7 mouse cellular contexts compared by ENCODE assay signal in genomic region chr16:17405736-17406443, GRCm38 (mm10). TPM values are rescaled to one million over a fixed set of nuclear protein-coding genes. Genes with fewer than 3 reads are reported as not detected.
A peak's percentile ranks its signal among the peaks of the same experiment; 100 is the strongest.
DNase-seq lines count a peak whose midpoint lies in the region; ATAC-seq and TF ChIP-seq lines count a peak whose summit lies in the region.

Snap29 (plus strand) TSS chr16:17405986.
Pi4ka (minus strand) TSS chr16:17406314.

- H3K4me2 ChIP-seq in intestine, postnatal 0 days (replicated peaks; ENCODE audit: low read depth): peak within 1 kb of the TSS; percentile 82
- peak within 1 kb of the TSS; percentile 68 for H3K4me2 ChIP-seq in midbrain, embryonic 12.5 days (replicated peaks)

- intact Hi-C loops in left cerebral cortex, postnatal 4 days (cut with DNase I): no loop called here

- under 1% methylated on average over 69 of the region's 69 CpGs for WGBS in embryonic facial prominence, embryonic 10.5 days
- WGBS in intestine, postnatal 0 days: under 1% methylated on average over 65 of the region's 69 CpGs
- WGBS in midbrain, embryonic 12.5 days: under 1% methylated on average over 50 of the region's 69 CpGs
- WGBS in small intestine, adult 2 months: under 1% methylated on average over 58 of the region's 69 CpGs

- DNase-seq in adrenal gland, postnatal 10 days: peak; percentile 100
- peak; percentile 100 for DNase-seq in embryonic facial prominence, embryonic 10.5 days (ENCODE audit: low spot score)
- DNase-seq in gonadal fat pad, adult 2 months (ENCODE audit: low read depth): peak; percentile 44
- DNase-seq in left cerebral cortex, postnatal 4 days: peak; percentile 100

- ATAC-seq in intestine, postnatal 0 days: peak; percentile 97
- ATAC-seq in midbrain, embryonic 12.5 days (ENCODE audit: low FRiP score, low read depth): peak; percentile 97

- H3K9ac ChIP-seq in intestine, postnatal 0 days (ENCODE audit: low read depth, low read length): peak within 1 kb of the TSS; percentile 67
- peak within 1 kb of the TSS; percentile 86 for H3K9ac ChIP-seq in midbrain, embryonic 12.5 days (replicated peaks)

- H3K36me3 ChIP-seq in embryonic facial prominence, embryonic 10.5 days (replicated peaks): peaks cover 10% of the 10 kb centered on the region; the same call in 1 of the 2 replicates
- H3K36me3 ChIP-seq in intestine, postnatal 0 days (ENCODE audit: control insufficient read depth, insufficient read depth): no peaks in the 10 kb centered on the region
- H3K36me3 ChIP-seq in midbrain, embryonic 12.5 days: peaks cover 9% of the 10 kb centered on the region
- H3K36me3 ChIP-seq in small intestine, adult 2 months (ENCODE audit: control insufficient read depth, insufficient read depth, low read length): no peaks in the 10 kb centered on the region

- peak; percentile 84 for TF ChIP-seq POLR2A in small intestine, adult 2 months (IDR thresholded peaks at IDR 0.05; ENCODE audit: low read depth, low read length)

- peaks cover 25% of the 10 kb centered on the region for H3K4me1 ChIP-seq in embryonic facial prominence, embryonic 10.5 days
- H3K4me1 ChIP-seq in intestine, postnatal 0 days (replicated peaks; ENCODE audit: control insufficient read depth, insufficient read depth, low read length): peaks cover 3% of the 10 kb centered on the region; the same call in 1 of the 2 replicates
- H3K4me1 ChIP-seq in midbrain, embryonic 12.5 days: peaks cover 17% of the 10 kb centered on the region
- H3K4me1 ChIP-seq in small intestine, adult 2 months (ENCODE audit: control insufficient read depth, insufficient read depth, insufficient read length, low read length): peaks cover 14% of the 10 kb centered on the region; the same call in 1 of the 2 replicates

- peak within 1 kb of the TSS; percentile 85 for H3K27ac ChIP-seq in embryonic facial prominence, embryonic 10.5 days (replicated peaks)
- peak within 1 kb of the TSS; percentile 83 for H3K27ac ChIP-seq in intestine, postnatal 0 days (ENCODE audit: low read depth, low read length)
- H3K27ac ChIP-seq in midbrain, embryonic 12.5 days (replicated peaks): peak within 1 kb of the TSS; percentile 87
- H3K27ac ChIP-seq in small intestine, adult 2 months (ENCODE audit: insufficient read depth, low read depth, low read length): peak within 1 kb of the TSS; percentile 87

- peak; percentile 12; the same call in 1 of the 2 replicates for TF ChIP-seq CTCF in intestine, postnatal 0 days (IDR thresholded peaks at IDR 0.05; ENCODE audit: low read depth)
- TF ChIP-seq CTCF in small intestine, adult 2 months (IDR thresholded peaks at IDR 0.05; ENCODE audit: extremely low read depth, insufficient read length, insufficient replicate concordance, low read depth, low read length): no peak

- peak within 1 kb of the TSS; percentile 74 for H3K4me3 ChIP-seq in embryonic facial prominence, embryonic 10.5 days
- H3K4me3 ChIP-seq in intestine, postnatal 0 days (ENCODE audit: low read depth, low read length): peak within 1 kb of the TSS; percentile 75
- peak within 1 kb of the TSS; percentile 84 for H3K4me3 ChIP-seq in midbrain, embryonic 12.5 days
- H3K4me3 ChIP-seq in small intestine, adult 2 months (ENCODE audit: low read depth, low read length): peak within 1 kb of the TSS; percentile 90

- no peaks in the 10 kb centered on the region for H3K9me3 ChIP-seq in embryonic facial prominence, embryonic 10.5 days
- no peaks in the 10 kb centered on the region for H3K9me3 ChIP-seq in intestine, postnatal 0 days (ENCODE audit: control insufficient read depth)
- H3K9me3 ChIP-seq in midbrain, embryonic 12.5 days: no peaks in the 10 kb centered on the region

- H3K27me3 ChIP-seq in embryonic facial prominence, embryonic 10.5 days (replicated peaks; ENCODE audit: low read depth, poor library complexity, severe bottlenecking): no peaks in the 10 kb centered on the region
- no peaks in the 10 kb centered on the region for H3K27me3 ChIP-seq in intestine, postnatal 0 days (replicated peaks; ENCODE audit: control insufficient read depth, insufficient read depth, low read length)
- no peaks in the 10 kb centered on the region for H3K27me3 ChIP-seq in midbrain, embryonic 12.5 days
- no peaks in the 10 kb centered on the region for H3K27me3 ChIP-seq in small intestine, adult 2 months (ENCODE audit: control insufficient read depth, insufficient read depth, low read length)

RNA-seq across cellular contexts. Expression of gene Snap29, which starts in this region (rescaled TPM):
- 10 to 100 TPM; 19.8 to 19.9 TPM for total RNA-seq in adrenal gland, postnatal 10 days (2021)
- polyA plus RNA-seq in embryonic facial prominence, embryonic 10.5 days (2016; fragmentation: Nextera tagmentation; extraction: Ambion mirVana): 9.8 and 11.2 TPM in 2 replicates
- polyA plus RNA-seq in gonadal fat pad, adult 2 months (2012; rRNA removed): 7.1 and 9.6 TPM in 2 replicates
- polyA plus RNA-seq in intestine, postnatal 0 days (2015; fragmentation: Nextera tagmentation; extraction: Ambion mirVana): 15.5 and 16.8 TPM in 2 replicates
- 10 to 100 TPM; 33.7 to 35.0 TPM for total RNA-seq in left cerebral cortex, postnatal 4 days (2021)
- polyA plus RNA-seq in midbrain, embryonic 12.5 days (2016; fragmentation: Nextera tagmentation; extraction: Ambion mirVana): 17.0 and 18.3 TPM in 2 replicates
- polyA plus RNA-seq in small intestine, adult 2 months (2012; rRNA removed): 3.8 and 7.5 TPM in 2 replicates

RNA-seq across cellular contexts. Expression of gene Pi4ka, which starts in this region (rescaled TPM):
- total RNA-seq in adrenal gland, postnatal 10 days (2021): 10 to 100 TPM; 61.7 to 73.1 TPM
- 38.0 and 39.0 TPM in 2 replicates for polyA plus RNA-seq in embryonic facial prominence, embryonic 10.5 days (2016; fragmentation: Nextera tagmentation; extraction: Ambion mirVana)
- 69.0 and 77.6 TPM in 2 replicates for polyA plus RNA-seq in gonadal fat pad, adult 2 months (2012; rRNA removed)
- polyA plus RNA-seq in intestine, postnatal 0 days (2015; fragmentation: Nextera tagmentation; extraction: Ambion mirVana): 20.5 and 23.3 TPM in 2 replicates
- total RNA-seq in left cerebral cortex, postnatal 4 days (2021): 100 to 1,000 TPM; 150 to 152 TPM
- 64.6 and 70.8 TPM in 2 replicates for polyA plus RNA-seq in midbrain, embryonic 12.5 days (2016; fragmentation: Nextera tagmentation; extraction: Ambion mirVana)
- 19.2 and 56.9 TPM in 2 replicates for polyA plus RNA-seq in small intestine, adult 2 months (2012; rRNA removed)

Comparison
In these comparisons a context has a peak if more than half of its experiments do, and no peak if none do; other contexts are left out.
1. Peak in every context shown above with its lines: DNase-seq, ATAC-seq, H3K4me3 ChIP-seq and H3K27ac ChIP-seq.
2. DNase-seq: peak in every context shown above with its lines; median percentile 100 in adrenal gland, postnatal 10 days; 100 in embryonic facial prominence, embryonic 10.5 days; 100 in left cerebral cortex, postnatal 4 days; 44 in gonadal fat pad, adult 2 months.